8 mouse cellular contexts compared by ENCODE assay signal in the genomic region with DNA sequence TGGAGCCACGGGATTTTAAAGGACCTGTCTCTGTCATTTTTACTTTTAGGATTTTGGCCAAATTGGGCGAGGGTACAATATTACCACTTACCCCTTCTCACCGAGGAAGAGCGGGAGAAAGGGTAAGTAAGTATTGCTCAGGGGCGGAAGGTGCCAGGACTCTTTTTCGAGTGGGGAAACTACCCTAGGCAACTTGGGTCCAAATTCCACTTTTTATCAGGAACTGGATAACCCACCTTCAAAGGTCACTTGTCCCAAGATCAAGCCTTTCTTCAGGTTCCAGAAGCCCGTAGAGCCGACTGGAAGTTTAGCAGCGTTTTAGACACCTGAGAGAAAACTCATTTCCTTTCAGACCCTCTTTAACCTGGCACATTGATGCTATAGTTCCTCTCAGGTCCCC. TPM values are rescaled to one million over a fixed set of nuclear protein-coding genes. Genes with fewer than 3 reads are reported as not detected.
DNase-seq lines count a peak whose midpoint lies in the region; ATAC-seq and TF ChIP-seq lines count a peak whose summit lies in the region.

No protein-coding gene starts in this region.

- no peak overlapping the region for H3K27ac ChIP-seq in kidney, embryonic 14.5 days (ENCODE audit: low read depth, low read length)
- no peak overlapping the region for H3K27ac ChIP-seq in bone marrow macrophage, adult 2 months (ENCODE audit: insufficient read depth, low read depth, low read length)
- H3K27ac ChIP-seq in hindbrain, embryonic 14.5 days: peak overlapping the region; percentile 72; the same call in 1 of the 2 replicates
- H3K27ac ChIP-seq in midbrain, embryonic 16.5 days (ENCODE audit: low read length): peak overlapping the region; percentile 65

- H3K36me3 ChIP-seq in kidney, embryonic 14.5 days (ENCODE audit: control insufficient read depth, insufficient read depth, low read length): no peaks in the 10 kb centered on the region
- no peaks in the 10 kb centered on the region for H3K36me3 ChIP-seq in hindbrain, embryonic 14.5 days (replicated peaks; ENCODE audit: control insufficient read depth, insufficient read depth)
- H3K36me3 ChIP-seq in midbrain, embryonic 16.5 days (ENCODE audit: control insufficient read depth, insufficient read depth, low read length): no peaks in the 10 kb centered on the region

- H3K9ac ChIP-seq in kidney, embryonic 14.5 days (ENCODE audit: low read depth, low read length): peak overlapping the region; percentile 71
- peak overlapping the region; percentile 89 for H3K9ac ChIP-seq in hindbrain, embryonic 14.5 days
- H3K9ac ChIP-seq in midbrain, embryonic 16.5 days (ENCODE audit: low read depth, low read length): peak overlapping the region; percentile 74

- no peaks in the 10 kb centered on the region for H3K9me3 ChIP-seq in kidney, embryonic 14.5 days (ENCODE audit: control insufficient read depth, low read length)
- H3K9me3 ChIP-seq in hindbrain, embryonic 14.5 days (ENCODE audit: control insufficient read depth, low read length): no peaks in the 10 kb centered on the region
- H3K9me3 ChIP-seq in midbrain, embryonic 16.5 days (replicated peaks; ENCODE audit: control insufficient read depth, low read length, poor library complexity, severe bottlenecking): no peaks in the 10 kb centered on the region

- H3K4me1 ChIP-seq in kidney, embryonic 14.5 days (ENCODE audit: control insufficient read depth, insufficient read depth, low read length): no peaks in the 10 kb centered on the region
- H3K4me1 ChIP-seq in bone marrow macrophage, adult 2 months (ENCODE audit: control insufficient read depth, insufficient read depth, low read length): peaks cover 14% of the 10 kb centered on the region
- H3K4me1 ChIP-seq in hindbrain, embryonic 14.5 days (replicated peaks; ENCODE audit: control insufficient read depth, insufficient read depth, low read length): peaks cover 6% of the 10 kb centered on the region
- peaks cover 6% of the 10 kb centered on the region; the same call in 1 of the 2 replicates for H3K4me1 ChIP-seq in midbrain, embryonic 16.5 days (ENCODE audit: control insufficient read depth, insufficient read depth, low read length)

- H3K4me3 ChIP-seq in kidney, embryonic 14.5 days (ENCODE audit: low read length): peak overlapping the region; percentile 63
- H3K4me3 ChIP-seq in bone marrow macrophage, adult 2 months (ENCODE audit: insufficient read depth, low read length): peak overlapping the region; percentile 70
- peak overlapping the region; percentile 72 for H3K4me3 ChIP-seq in hindbrain, embryonic 14.5 days (replicated peaks; ENCODE audit: low read length)
- peak overlapping the region; percentile 65 for H3K4me3 ChIP-seq in midbrain, embryonic 16.5 days (ENCODE audit: low read depth, low read length)

- TF ChIP-seq CTCF in bone marrow macrophage, adult 2 months (IDR thresholded peaks at IDR 0.05; ENCODE audit: low read depth, low read length): no peak

- 14% methylated on average over 9 of the region's 9 CpGs for WGBS in kidney, embryonic 14.5 days
- WGBS in hindbrain, embryonic 14.5 days: 20% methylated on average over 9 of the region's 9 CpGs
- whole genome bisulfite sequencing in midbrain, embryonic 16.5 days: 18% methylated on average over 9 of the region's 9 CpGs

- H3K27me3 ChIP-seq in kidney, embryonic 14.5 days (ENCODE audit: control insufficient read depth, insufficient read depth, low read length): no peaks in the 10 kb centered on the region
- no peaks in the 10 kb centered on the region for H3K27me3 ChIP-seq in hindbrain, embryonic 14.5 days (ENCODE audit: control insufficient read depth, insufficient read depth, low read length)
- H3K27me3 ChIP-seq in midbrain, embryonic 16.5 days (ENCODE audit: control insufficient read depth, insufficient read depth, low read depth, low read length): no peaks in the 10 kb centered on the region

- no peak for TF ChIP-seq POLR2A in bone marrow macrophage, adult 2 months (IDR thresholded peaks at IDR 0.05; ENCODE audit: borderline replicate concordance, low read depth, low read length)

- no peak for ATAC-seq in kidney, embryonic 14.5 days (ENCODE audit: low FRiP score, low TSS enrichment)
- no peak for ATAC-seq in hindbrain, embryonic 14.5 days (ENCODE audit: low FRiP score)
- no peak; the same call in 1 of the 2 replicates for ATAC-seq in midbrain, embryonic 16.5 days

- DNase-seq in kidney, adult 9 months: no peak
- DNase-seq in hindbrain, embryonic 14.5 days (ENCODE audit: low spot score): no peak
- DNase-seq in urinary bladder, postnatal 36 days (ENCODE audit: low spot score in 2 of 2): no peak
- DNase-seq in frontal cortex, postnatal 10 days (ENCODE audit: low spot score in 2 of 2): no peak
- no peak for DNase-seq in spleen, postnatal 14 days (ENCODE audit: low spot score in 2 of 2)

- H3K4me2 ChIP-seq in kidney, embryonic 14.5 days (replicated peaks; ENCODE audit: low read depth, low read length): peak overlapping the region; percentile 68
- peak overlapping the region; percentile 79 for H3K4me2 ChIP-seq in hindbrain, embryonic 14.5 days (replicated peaks)
- H3K4me2 ChIP-seq in midbrain, embryonic 16.5 days (ENCODE audit: low read length): peak overlapping the region; percentile 80

RNA-seq across cellular contexts. Expression of a gene that starts 0.6 kb away (rescaled TPM):
- polyA plus RNA-seq in kidney, embryonic 14.5 days (2014; fragmentation: Nextera tagmentation; extraction: Ambion mirVana): 7.4 and 10.4 TPM in 2 replicates
- polyA plus RNA-seq in bone marrow macrophage, adult 2 months (2012; ENCODE audit: insufficient read depth, insufficient read length, missing spikeins): 2.3 and 2.9 TPM in 2 replicates
- 7.4 and 8.6 TPM in 2 replicates for polyA plus RNA-seq in hindbrain, embryonic 14.5 days (2014; fragmentation: Nextera tagmentation; extraction: Ambion mirVana)
- 6.3 and 6.6 TPM in 2 replicates for polyA plus RNA-seq in midbrain, embryonic 16.5 days (2015; fragmentation: Nextera tagmentation; extraction: Ambion mirVana)

Comparison
In these comparisons a context has a peak if more than half of its experiments do, and no peak if none do; other contexts are left out.
1. H3K27ac ChIP-seq: peak in hindbrain, embryonic 14.5 days (single experiment) and midbrain, embryonic 16.5 days (single experiment); none in kidney, embryonic 14.5 days (single experiment) and bone marrow macrophage, adult 2 months (single experiment).
2. Peak in every context shown above with its lines, with median percentiles within 50 percentile points of each other: H3K4me2 ChIP-seq, H3K4me3 ChIP-seq and H3K9ac ChIP-seq.